Mouse (Mus musculus) thymus, postnatal 14 days (tissue): ENCODE measurements at regions not wholly inside any gene's neighbourhood (a gene's known extent, or its start where the extent isn't known, plus 50 kb on each side); places are given as distances from the start of the nearest gene placed in this dataset.
"Not testable (repeated sequence)": the region's sequence is repeated elsewhere in the genome, so short reads cannot be mapped to it uniquely, and the experiment has no call there.

Experiments
- DNase-seq: peaks from one replicate; pipeline ENCODE4 v3.0.0; 2021

DNA sequence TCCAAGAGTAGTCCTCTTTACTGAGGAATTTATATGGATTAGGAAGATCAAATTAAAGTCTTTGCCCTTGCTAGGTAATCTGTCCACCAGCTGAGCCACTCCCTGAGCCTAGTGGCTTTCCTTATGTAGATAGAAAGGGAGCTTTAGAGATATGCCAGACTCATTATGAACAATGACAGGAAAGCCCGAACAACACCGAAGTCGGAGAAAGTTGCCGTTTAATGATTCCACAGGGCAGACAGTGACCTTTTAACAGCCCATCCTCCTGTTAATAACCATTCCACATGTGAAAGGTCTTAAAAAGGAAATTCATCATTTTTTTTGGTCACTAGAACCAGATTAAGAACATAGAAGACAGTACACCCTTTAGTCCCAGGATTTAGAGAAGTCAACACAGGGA is 130.7 kb upstream of the Tbl1xr1 start:
- no peak for DNase-seq

DNA sequence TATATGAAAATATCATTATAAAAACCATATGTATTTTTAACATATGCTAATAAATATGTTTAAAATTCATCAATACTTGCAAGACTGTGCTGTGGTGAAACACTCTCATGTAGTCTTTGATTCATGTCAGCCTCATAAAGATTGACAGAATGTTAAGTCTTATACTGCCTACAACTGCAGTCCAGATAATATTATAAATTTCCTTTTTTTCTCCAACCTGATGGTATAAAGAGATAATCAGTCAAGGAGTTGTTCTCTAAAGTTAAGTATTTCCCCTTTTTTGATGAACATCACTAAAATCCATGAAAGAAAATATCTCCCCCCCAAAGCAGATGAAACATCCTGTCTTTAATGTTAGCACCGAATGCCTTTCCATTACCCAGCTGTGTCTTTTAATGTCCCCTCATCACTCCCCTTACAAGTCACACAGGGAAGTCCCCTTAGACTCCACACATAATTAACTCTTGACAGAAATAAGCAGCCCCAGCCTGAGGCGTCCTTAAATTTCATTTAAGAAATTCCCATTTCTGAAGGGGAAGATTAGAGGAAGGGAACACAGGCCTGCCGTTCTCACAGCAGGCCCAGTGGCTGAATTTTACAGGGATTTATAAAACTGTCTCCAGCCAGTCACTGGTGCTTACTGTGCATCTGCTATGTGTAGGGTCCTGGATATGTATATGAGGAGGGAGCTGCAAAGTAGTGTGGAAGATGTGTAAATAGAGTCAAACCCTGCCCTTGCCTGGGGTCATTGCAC is 129.0 kb upstream of the Tbl1xr1 start:
- DNase-seq, result no peak

DNA sequence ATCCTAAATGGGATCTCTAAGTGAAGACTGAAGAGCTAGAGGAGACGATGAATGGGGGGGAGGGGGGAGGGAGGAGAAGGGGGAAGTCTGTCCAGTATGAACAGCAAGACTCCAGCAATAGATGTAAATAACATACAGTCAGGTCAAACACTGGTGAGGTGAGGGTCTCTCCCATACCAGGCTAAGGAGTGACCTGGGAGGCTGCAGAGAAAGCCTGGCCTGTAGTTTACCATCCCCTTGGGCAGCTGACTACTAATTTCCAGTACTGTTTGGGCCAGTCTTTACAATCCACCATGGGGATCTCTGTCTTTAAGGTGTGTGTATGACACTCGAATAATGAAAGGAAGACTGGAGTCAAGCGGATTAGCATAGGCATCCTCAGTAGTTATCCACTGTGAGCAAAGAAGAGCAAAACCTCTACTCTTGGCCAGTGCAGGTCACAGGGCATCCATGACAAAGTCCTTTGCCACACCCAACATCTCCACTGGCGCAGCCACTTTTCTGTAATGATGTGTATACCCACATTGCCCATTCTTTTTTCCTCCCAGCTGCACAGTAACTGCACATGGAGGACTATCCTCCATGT is 128.3 kb upstream of the Tbl1xr1 start:
- DNase-seq, result no peak

DNA sequence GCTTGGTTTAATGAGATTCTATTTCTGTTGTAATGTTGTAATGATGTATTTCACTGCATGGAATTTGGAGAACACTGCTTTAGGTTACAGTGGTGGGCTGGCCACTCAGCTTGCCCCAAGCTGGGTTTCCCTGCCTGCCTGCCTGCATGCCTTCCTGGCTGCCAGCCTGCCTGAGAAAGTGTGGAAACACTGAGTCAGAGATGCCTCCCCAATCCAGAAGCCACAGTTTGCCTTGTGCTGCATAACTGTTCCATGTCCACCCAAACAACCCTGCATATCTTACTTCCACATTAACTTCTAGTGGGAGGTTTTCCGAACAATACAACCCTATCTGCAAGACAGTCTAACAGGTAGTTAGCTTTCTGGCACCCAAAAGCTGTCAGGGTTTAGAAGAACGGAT is 127.0 kb upstream of the Tbl1xr1 start:
- no peak for DNase-seq

DNA sequence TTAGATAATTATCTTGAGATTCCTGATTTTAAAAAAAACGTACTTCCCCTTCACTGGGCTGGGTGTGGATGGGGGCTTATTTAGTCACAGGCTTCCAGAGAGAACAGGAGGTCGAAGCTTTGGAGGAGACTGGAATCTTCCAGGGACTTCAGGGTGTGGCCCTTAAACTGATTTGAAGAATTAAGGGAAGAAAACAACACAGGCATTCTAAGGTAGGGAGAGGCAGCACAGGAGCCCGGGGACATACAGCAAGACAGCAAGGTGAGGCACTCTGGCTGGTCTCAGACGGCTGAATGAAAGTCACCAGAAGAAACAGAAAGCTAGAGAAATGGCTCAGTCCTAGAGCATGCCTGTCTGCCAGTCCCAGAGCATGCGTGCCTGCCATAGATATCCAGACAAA is 125.9 kb upstream of the Tbl1xr1 start:
- no peak for DNase-seq

DNA sequence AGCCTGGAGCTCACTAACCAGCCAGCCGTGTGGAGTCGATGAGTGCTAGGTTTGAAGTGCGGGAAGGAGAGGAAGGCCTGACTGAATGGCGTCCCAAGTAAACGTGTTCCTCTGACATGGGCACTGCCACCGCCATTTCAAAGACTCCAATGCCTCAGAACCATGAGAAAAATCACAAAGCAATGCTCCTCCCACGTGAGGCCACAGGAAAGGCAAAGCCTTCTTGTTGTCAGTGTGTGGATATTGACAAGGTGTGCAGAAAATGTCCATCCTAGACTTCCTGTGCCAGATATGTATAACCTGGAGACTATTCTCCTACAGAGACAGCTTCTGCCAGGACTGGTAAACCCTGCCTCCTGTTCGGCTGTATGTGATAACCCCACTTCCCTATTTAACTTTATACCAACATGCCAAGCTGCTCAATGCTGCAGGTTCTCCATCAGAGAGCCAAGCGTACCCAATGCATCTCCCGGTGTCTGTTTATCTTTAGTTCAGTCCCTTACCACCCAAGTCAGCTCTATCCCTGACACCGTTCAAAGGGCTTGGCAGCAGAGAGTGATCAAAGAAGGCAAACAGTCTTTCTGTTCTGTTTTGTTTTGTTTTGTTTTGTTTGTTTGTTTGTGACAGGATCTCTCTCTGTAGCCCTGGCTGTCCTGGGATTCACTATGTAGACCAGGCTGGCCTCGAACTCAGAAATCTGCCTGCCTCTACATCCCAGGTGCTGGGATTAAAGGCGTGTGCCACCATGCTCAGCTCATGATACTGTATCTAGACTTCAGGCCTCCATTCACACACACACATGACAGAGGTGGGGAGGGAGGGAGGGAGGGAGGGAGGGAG is 124.8 kb upstream of the Tbl1xr1 start:
- no peak for DNase-seq

DNA sequence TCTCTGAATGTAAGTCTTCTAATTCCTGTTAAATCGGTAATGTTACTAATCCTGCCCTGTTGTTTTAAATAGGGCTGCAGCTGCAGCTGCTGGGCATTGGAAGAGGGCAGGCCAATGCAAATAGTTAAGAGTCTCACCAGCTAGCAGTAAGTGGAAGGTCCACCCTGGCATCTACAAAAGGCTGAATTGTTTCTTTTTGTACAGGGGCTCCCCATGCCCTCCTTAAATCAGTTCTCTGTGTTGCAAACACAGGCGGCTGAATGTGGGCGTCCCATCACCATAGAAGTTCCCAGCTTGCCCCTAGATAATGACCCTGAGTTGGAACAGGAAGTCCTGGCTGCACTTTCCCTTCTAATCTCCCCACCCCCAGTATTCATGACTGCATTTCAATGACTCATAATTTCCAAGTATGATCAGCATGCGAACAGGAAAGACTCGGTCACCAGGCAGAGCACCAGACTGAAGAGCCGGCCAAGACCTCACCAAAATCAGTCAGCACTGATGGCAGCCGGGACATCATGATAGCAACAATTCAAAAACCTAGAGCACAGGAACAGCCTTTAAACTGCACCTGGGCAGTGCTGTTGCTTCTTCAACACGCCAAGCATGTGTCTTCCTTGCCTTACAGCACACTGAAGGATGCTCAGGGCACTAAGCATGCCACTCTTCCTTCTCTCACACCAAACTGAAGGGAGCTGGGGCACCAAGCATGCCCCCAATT is 123.6 kb upstream of the Tbl1xr1 start:
- peak; percentile 22 for DNase-seq

DNA sequence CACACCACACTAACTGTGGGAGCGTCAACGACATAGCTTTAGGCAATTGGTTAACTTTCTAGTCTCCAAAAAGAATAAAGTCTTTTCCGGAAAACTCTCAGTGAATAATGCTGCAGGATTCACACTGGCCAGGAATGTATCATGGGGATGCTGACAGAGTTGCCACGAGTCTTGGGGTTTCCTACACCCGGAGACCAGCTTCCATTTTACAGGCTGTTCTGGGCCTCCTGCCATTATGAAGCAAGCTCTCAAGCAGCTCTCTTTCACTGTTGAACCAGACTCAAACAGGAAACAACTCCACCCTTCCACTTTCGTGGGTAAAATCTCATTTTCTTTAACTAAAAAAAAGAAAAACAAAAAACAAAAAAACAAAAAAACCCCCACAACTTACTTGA is 123.0 kb upstream of the Tbl1xr1 start:
- DNase-seq, result no peak

DNA sequence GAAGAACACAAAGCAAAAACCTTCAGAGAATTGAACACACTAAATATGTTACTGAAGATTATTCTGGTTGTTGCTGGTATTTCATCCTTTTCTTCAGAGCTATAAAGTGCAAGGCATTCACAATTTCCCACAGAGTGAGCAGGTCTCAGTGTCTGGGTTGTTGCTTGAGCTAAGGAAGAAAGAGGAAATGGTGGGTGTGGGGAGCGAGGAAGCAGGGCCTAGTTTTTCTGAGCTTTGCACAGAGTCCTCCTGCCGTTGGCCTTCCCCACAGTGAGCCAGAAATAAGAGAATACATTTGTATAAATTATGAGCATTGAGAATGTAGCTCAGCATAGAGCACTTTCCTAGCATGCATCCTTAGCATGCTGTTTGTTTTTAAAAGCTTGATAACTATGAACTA is 120.8 kb upstream of the Tbl1xr1 start:
- DNase-seq, result peak; percentile 51

DNA sequence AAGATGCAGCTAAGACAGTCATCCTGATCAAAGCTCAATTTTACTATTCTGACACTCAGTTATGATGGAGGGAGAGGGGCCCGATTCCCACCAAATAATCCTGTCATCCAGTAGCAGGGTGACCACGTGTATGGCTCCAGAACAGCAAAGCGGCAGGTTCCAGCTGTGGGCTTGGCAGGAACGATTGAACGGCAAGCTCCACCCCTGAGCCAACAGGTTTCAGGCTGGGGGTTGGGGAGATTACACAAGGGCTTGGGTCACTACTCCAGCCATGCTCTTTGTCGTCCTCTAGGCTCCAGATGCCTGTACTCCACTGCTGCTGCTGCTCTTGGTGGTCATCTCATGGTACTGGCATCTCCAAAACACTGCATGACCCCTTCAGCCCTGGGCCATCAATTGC is 119.3 kb upstream of the Tbl1xr1 start:
- not testable (repeated sequence) for DNase-seq

DNA sequence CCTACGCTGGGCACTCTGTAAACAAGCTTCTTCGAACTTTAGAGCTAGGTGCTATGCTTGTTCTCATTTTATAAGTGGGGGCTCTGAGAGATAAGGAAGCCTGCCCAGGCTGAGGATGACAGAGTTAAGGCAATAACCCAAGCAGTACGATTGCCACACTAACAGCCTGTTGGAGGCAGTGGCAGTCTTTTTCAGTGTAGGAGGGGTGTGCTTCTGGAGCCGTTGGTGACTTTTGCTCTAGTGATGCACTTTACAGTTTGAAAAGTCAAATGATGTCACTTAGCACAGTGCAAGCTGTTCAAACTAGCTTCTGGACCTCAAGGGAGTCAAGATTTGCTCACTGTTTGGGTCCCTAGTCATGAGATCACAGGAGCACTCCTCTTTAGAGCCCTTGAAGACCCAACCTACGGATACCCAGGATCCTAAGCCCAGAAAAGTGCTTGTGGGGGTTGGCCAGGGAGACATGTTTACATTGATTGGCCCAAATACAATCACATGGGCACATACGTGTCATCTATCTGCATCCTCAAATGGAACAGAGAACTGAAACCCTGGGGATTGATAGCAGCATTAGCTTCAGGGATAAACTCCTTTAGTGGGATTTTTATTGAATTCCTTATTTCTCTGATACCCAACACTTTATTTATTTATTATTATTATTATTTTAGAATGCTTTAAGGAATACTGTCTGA is 117.7 kb upstream of the Tbl1xr1 start:
- DNase-seq, result no peak

DNA sequence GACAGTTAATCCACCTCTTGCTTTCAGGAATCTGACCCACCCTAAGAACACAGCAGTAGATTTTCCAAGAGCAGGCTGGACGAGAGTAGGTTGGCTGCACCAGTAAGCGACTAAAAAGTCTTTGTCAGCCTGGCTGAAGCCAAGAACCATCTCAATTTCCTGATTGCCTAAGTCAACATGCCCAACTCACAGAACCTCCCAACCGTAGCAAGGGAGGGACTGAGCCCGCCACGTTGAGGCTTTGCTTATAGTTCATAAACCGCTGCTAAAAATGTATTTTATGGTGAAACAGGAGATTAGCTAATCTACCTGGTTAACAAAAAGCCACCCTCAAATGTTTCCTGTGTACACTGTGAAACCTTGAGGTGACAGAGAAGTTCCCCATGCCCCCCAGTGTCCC is 115.4 kb upstream of the Tbl1xr1 start:
- DNase-seq, result no peak

DNA sequence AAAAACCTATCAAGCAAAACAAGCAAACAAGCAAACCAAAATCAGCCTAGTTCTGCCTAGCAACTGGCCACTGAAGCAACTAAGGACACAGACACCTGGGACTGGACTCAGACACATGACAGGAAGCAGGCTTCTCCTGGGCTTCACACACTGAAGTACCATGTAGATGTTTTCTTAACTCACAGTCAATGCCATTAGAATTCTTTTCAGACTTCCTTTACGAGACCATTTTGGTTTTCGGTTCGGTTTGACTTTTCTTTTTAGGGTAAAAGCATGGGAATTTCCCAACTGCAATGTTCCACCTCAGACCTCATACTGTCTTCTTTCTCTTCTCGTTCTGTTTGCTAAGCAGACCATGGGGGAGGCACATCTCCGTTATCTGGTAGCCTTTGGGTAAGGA is 114.7 kb upstream of the Tbl1xr1 start:
- peak; percentile 21 for DNase-seq

DNA sequence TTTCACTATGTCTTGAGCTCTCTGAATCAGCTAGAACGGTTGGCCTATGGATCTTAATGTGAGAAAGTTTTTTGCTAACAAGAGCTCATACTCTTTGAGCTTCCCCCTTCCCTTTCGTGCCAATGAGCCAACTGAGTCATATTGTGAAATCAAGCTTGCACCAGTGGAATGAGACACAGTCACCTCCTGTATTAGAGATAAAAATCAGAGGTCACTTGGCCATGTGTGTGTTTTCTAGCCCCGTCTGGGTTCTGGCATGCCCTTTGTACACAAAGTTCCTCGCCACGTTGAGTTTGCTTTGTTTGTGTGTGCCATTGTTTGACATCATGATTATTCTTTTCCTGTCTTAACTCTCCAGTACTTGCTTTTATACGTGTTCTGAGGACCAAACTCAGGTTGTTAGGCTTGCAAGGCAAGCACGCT is 114.1 kb upstream of the Tbl1xr1 start:
- no peak for DNase-seq

DNA sequence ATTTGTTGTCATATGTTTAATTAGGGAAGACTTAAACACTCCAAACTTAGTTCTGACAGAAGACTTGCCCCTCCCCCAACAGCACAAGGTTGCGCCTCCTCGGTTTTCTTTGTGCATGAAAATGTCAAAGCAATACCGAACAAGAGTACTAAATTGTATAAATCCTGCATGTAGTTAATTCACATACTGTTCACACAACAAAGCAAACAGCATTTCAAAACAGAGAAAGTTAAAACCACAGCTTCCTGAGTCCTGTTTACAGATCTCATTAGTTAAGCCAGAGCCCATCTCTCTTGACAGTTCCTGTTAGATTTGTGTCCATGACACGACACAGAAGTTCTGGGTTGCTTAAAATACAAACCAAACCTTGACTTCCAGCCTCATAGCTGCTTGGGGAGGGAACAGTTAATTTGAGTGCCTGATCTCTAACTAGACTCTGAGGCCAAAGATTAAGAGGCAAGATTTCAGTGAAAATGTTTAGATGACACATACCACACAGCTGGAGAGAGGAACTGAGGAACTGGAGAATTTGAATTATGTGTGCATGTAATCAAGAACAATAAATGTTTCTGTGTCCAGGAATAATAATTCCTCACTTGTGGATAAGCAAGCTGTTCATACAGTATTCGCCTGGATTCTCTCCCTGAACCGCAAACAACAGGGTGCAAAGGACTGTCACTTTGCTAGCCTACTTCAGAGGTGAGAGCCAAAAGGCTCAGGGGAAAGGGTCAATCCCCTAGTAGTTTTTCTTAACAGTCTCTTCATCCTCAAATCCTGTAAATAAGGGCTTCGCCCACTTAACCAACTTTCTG is 113.3 kb upstream of the Tbl1xr1 start:
- DNase-seq, result peak; percentile 43

DNA sequence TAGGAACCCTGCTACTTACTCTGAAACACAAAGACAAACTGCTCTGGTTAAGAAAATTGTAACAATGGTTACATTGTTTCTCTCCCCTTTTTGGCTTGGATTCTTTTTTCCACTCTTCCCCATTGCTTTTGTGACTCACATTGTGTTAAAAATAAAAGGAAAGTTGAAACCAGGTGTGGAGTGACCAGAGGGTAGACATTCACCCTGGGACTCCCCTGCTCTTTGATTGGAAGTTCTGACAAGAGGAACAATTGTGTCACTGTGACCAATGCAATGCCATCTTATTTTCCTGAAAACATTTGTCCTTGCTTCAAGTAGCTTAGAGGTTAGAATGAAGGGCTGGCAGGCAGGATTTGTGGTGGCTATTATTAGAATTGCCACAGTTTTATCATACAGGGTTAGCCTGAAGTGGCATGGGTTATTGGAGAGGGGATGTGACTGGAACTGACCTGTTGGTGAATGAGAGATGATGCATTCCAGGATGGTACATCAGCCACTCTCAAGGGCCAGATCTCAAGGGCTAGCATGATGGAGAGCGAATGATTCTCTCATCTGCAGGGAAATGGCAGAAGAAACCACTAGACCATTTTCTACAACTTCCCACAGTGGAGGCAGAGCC is 112.6 kb upstream of the Tbl1xr1 start:
- no peak for DNase-seq

DNA sequence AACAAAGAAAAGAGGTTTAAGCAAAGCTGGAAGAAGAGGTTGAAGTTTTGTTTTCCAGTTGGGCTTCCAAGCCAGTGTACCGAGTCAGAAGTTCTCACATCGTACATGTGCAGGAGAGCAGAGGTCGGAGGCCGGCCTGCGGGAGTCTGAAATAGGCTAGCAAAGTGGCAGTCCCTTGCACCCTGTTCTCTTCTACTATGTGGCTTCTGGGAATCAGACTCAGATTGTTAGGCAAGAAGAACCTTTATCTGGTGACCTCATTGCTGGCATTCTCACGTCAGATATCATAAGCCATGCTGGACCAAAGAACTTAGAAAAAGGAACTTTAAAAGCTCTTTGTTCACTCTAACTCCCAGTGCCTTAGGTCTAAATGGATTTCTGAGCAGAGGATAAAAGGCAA is 112.0 kb upstream of the Tbl1xr1 start:
- no peak for DNase-seq

DNA sequence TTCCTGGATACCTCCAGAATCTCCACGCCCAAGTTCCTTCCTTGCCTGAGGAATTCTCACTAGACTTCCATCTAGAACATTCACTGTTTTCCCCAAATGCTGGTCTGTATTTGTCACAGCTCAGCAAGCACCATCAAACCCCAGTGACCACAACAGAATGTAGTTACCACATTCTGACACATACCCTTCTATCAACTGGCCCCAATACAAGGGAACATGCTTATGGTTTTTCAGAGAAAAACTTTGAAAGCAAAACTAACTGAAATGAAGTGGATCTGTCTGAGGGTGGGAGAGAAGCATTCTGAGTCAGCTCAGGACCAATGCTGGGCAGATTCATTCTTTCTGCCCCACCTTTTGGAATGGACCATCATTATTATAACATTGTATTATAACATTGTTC is 110.9 kb upstream of the Tbl1xr1 start:
- no peak for DNase-seq

DNA sequence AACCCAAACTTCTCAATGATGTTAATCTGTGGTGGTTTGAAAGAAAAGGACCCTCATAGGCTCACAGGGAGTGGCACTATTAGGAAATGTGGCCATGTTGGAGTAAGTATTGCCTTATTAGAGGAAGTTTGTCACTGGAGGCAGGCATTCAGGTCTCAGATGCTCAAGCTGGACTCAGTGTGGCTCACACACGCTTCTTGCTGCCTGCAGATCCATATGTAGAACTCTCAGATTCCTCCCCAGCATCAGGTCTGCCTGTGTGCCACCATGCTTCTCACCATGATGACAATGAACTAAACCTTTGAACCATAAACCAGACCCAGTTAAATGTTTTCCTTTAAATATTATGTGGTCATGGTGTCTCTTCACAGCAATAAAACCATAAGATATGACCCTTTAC is 104.7 kb upstream of the Tbl1xr1 start:
- no peak for DNase-seq

DNA sequence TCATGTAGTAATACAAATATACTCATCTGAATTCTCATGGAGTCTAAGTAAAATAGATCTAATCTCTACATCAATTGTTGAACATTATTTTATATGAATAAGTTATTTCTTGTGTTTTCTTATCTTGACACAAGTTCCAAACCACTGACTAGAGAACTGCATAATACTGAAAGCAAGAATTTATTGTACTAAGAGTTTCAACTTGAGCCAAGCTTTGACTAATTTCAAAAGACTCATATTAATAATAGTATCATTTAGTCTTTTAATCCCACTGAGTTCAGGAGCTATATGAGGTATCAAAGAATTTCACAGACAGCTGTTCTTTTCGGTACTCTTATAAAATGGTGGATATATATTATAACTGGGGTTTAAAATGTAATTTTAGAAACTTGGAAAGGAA is 103.3 kb upstream of the Tbl1xr1 start:
- DNase-seq, result no peak

DNA sequence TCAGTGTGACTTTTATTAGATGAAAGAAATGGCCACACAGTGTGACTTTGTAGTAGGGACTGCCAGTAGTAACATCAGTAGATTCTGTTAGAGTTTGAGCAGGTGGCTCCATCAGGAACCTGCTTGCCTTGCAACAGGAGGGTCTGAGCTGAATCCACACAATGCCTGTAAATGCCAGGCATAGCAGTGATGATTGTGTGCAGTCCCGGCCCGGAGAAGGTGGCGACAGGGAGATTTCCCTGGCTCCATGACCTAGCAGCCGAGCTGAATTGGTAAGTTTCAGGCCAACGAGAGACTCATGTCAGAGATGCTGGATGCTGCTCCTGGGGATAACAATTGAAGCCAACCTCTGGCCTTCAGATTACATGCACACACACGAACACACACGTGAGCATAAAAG is 102.8 kb upstream of the Tbl1xr1 start:
- DNase-seq, result no peak
